Mouse (Mus musculus) embryonic fibroblast, embryonic 13.5 days (primary cell): ENCODE measurements around the gene Thy1.

Experiments used
- CTCF ChIP-seq: IDR thresholded peaks from 2 replicates; pipeline ENCODE4 v1.5.1; 2011; ENCODE audit warnings: mild to moderate bottlenecking, control low read depth, low read length, moderate library complexity, borderline replicate concordance; ENCODE audit not compliant: insufficient read depth
- POLR2A ChIP-seq: IDR thresholded peaks from 2 replicates; pipeline ENCODE4 v1.6.1; 2011; ENCODE audit warnings: low read depth, mild to moderate bottlenecking, control low read depth, low read length, moderate library complexity

- TF ChIP-seq CTCF (no peak), POLR2A (peak; percentile 17; the same call in 1 of the 2 replicates)
These were observed 683 bp downstream of the Thy1 start for GRCm38 (mm10) chr9:44043708-44044425.
